Mouse (Mus musculus): Measurements from ENCODE around the gene Peg10. TPM values are rescaled to one million over a fixed set of nuclear protein-coding genes. Genes with fewer than 3 reads are reported as not detected.

Gene Peg10
- 100 to 1,000 TPM; 326 to 473 TPM for total RNA-seq (2021)
- long read RNA-seq, experiment 1, full-length matches to known transcripts, result 1 of 11 reads
- long read RNA-seq, experiment 1, partial matches to known transcripts, result 0 of 11 reads
- long read RNA-seq, experiment 1, other reads (novel, unspliced or antisense), result 10 of 11 reads
- long read RNA-seq, experiment 2, partial matches to known transcripts, result 0 of 5 reads
- long read RNA-seq, experiment 2, other reads (novel, unspliced or antisense), result 5 of 5 reads

DNA sequence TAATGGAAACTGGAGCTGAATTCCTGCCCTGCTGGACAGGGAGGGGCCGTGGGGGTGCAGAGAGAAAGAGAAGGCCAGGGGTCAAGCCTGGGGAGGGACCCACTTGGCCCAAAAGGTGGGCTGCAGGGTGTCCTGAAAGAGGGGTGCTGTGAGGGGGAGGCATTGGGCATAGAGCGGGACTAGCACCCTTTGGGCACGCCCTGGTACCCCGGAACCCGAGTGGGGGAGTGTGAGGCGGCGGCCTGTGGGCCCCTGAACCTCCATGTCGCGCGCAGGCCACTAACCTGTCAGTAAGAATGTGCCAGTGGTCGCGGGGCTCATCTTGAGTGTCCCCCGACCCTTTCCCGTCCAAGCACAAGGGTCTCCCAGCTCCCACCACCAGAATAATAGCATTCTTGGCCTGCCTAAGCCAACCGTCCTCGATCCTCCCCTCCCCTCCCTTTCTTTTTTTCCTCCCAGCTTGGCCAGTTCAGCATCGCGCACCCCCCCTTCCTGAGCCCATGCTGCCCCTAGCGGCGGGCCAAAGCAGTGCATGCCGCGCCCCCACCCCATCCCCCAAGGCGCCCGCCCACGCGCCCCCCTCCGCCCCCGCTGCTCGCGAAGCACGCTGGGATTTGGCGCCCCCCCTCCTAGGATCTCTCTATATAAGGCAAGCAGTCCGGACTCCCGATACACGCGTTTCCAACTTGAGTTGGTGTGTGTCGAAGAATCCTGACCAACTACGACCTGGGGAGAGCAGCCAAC lies at the start of gene Peg10, which contains the start of gene Sgce:
Peg10 (plus strand) TSS at position 611 of the 744 bp plus-strand sequence.
Sgce (minus strand) TSS at position 512 of the 744 bp plus-strand sequence.
- peak; percentile 84 to 88 for DNase-seq

GRCm38 (mm10) chr6:4701641-4702040 lies 45.5 kb upstream of the Peg10 start:
- no peak for DNase-seq

- no peak for DNase-seq
Observed at GRCm38 (mm10) chr6:4703908-4704307, 43.2 kb upstream of the Peg10 start.

DNA sequence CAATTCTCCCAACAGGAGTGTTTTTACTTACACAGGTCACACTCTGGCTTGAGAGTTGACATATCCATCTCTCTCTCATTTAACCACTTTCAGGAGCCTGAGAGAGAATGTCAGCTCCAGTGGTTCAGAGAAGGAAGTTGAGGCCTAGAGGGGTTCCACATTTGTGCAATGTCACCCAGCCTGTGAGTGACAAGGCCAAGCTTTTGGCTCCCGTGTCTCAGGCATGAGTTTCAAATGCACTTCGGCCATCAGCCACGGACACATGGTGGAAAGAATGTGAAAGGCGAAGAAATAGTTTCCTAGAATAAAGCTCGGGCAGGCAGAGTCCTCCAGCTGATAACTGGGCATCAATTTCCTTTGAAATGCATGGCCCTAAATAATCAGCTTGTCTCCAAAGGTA lies 40.7 kb upstream of the Peg10 start:
- no peak for DNase-seq

DNA sequence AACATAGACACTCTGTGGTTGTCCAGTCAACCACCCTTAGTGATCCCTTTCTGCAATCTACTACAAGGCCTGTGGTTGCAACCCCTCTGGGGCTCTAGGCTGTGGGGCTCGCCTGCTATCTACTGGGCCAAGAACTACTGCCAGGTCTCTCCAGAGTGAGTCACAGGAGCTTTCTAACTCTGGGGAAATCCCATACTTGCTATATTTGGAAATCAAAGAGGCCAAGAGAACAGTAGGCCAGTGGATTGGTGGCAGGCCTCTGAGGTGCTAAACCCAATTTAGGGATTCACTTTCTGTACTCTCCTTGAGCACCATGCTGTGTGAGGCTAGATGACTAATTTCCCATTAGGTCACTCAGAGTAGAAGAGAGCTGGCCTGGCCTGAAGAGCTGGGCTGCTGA lies 38.1 kb upstream of the Peg10 start:
- peak; percentile 65 to 68 for DNase-seq

- DNase-seq, result no peak
Observed at GRCm38 (mm10) chr6:4716171-4716570, 30.9 kb upstream of the Peg10 start.

DNA sequence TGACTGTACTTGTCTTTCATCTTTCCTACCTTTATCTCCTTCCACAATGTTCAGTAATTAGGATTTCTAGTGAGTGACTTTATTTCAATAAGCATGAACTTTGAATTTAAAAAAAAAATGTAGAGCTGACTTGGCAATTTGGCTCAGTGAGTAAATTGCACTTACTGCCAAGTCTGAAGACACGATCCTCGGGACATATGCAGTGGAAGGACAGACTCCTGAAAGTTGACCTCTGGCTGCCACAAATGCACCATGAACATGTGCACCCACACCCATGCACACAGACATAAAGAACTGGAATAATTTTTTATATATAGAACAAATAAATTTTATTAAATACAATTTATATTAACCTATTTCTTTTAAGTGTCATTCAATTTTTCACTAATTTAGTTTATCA lies 29.8 kb upstream of the Peg10 start:
- DNase-seq, result no peak

GRCm38 (mm10) chr6:4722142-4722541 lies 25.0 kb upstream of the Peg10 start:
- DNase-seq, result no peak

DNA sequence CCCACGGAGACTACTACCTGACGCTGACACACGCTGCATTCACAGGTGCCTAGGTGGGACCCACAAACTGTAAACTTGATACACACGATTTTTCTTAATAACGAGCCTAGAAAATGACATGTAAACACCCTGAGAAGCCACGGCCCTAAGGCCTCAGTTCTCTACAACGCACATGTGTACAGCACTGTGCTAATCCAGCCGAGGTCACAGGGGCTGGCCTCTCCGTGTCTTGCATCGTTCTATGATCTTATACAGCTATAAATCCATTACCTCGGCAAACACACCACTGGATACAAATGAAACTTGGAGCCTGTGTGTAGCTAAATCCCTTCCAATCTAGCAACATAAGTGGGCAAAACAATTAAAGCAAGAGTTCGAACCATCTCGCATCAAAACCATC lies 24.4 kb upstream of the Peg10 start:
- no peak for DNase-seq

DNA sequence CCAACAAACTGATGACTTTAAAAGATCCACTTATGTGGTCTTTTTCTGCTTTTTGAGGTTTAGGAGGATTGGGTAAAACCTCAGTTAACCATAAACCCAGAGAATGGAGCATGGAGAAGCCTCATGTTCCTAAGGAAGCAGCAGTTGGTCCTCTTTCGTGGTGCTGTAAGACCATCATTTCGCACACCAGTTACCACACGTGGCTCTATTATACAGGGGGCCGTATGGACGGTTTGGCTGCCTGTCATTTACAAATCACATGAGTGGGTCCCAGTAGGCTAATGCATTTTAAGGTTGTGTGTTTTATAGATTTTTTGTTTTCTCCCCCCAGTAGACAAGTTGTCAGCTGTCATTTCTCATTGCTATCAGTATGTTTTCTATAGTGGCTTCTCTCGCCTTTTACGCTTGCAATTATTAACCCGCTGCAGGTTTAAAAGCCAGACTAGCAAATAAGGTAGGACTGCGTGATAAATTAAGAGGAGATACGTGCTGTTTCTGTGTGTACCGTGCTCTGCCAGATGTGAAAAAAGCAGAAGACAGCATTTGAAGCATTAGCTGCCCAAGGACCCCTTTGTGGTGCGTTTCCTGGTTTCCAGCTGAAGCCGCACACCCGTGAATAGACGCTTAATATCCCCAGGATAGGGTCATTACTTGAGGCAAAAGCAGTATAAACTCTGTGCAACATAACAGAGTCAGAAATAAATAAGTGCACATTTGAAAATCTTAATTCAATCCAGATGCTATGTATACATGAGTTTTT lies 22.9 kb upstream of the Peg10 start:
- no peak for DNase-seq

DNA sequence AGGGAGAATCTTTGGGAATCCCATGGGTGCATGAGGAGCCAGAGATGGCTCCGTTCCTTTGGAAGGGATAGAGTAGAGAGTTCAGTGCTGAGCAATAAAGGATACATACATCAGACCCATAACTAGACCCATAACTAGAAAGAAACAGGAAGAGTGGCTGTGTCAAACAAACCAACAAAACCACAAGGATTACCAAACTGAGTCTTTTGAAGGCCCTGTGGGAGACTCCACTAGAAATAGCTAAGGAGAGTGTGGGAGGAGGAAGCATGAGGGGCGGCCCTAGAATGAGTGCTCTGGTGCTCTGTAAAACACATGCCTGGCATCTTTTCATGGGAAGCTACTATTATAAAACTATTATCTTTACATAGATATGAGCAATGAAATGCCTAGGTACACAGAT lies 18.8 kb upstream of the Peg10 start:
- no peak for DNase-seq

DNA sequence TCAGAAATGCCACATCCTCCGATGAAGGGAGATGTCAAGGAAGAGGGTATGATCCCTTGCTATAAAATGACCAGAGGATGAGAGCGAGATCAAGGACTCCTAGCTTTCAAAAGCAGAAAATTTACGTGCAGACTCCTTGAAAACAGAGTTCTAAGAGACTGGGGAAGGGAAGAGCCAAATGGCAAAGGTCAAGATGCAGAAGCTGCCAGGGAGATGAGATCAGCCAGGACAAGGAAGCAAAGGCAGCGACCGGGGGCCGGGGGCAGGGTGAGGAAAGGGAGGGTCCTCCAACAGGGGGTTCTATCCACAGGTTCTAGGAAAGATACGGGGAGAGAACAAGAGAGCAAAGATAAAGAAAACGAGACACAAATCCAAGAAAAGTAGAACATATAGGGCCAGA lies 15.4 kb upstream of the Peg10 start:
- DNase-seq, result no peak

DNA sequence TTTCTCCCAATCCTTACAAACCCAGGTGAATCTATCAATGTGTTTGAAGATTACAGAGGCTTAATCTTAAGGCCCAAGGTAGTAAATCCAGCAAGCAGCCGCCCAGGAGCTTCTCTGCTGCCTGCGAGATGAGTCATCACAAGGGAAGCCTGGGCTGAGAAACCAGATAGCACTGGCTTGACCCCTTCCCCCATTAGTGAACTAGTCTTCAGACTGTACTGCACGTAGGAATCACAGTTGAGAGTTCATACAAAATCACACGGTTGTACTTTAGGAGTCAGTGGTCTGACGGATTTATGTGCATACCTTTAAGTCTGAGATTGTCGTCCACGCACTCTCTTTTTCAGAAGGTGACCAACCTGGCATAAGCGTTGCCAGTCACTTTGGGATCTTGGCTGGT lies 13.9 kb upstream of the Peg10 start:
- DNase-seq, result peak; percentile 32 to 33

DNA sequence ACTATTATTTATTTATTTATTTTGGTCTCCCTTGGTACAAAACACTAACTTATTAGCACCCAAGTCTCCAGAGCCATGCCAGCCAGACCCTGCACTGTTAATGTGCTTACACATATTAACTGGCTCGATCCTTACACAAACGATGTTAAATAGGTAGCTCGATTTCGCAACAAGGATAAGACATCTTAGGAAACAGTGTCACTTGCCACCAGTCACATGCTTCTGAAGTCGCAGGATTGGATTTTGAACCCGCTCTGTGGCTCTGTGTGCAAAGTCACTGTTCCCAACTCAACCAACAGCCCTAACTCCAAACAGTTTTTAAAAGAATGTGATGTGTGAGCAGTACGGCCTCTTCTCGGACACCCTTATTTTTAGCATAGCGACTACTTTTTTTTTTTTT lies 10.7 kb upstream of the Peg10 start:
- DNase-seq, result no peak

DNA sequence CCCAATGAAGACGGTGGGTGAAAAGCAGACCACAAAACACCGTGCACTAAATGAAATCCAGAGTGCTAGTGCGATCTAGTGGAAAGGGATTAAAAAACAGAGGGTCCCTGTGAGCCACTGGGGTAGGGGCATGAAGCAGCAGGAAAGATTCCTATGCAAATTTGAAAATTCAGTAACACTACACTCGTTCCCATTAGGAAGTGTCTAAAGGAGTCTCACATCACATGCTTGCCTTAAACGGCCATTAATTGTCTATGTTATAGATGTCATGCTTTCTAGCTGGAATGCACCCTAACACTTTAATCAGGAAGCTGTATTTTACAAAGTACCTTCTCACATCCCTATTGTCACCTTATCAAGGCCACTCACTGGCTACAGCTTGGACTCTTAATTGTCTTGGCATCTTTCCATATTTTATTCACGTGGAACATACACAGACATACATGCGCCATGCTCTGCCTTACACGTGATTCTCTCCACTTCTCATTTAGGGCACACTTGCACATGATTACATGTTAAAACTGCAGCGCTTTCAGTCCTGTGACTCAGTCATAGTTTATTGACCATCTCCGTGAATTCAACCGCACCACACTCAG lies 9.0 kb upstream of the Peg10 start:
- DNase-seq, result no peak

DNA sequence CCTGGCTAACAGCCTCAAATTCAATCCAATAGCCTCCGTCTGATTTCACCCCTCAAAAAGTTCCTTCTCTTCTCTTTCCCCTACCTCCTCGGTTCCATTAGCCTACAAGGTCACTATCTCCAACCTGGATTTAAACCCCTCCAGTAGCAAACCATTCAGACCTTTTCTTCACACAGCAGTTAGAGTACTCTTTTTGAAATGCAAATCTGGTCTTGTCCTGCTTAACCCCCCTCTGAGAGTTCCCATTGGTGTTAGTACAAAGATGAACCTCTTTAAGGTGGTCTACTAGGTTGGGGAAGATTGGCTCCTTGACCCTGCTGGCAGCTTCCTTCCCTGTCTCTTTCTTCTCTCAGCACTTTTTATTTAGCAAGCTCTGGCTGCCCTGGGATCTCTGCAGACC lies 8.4 kb upstream of the Peg10 start:
- DNase-seq, result no peak

DNA sequence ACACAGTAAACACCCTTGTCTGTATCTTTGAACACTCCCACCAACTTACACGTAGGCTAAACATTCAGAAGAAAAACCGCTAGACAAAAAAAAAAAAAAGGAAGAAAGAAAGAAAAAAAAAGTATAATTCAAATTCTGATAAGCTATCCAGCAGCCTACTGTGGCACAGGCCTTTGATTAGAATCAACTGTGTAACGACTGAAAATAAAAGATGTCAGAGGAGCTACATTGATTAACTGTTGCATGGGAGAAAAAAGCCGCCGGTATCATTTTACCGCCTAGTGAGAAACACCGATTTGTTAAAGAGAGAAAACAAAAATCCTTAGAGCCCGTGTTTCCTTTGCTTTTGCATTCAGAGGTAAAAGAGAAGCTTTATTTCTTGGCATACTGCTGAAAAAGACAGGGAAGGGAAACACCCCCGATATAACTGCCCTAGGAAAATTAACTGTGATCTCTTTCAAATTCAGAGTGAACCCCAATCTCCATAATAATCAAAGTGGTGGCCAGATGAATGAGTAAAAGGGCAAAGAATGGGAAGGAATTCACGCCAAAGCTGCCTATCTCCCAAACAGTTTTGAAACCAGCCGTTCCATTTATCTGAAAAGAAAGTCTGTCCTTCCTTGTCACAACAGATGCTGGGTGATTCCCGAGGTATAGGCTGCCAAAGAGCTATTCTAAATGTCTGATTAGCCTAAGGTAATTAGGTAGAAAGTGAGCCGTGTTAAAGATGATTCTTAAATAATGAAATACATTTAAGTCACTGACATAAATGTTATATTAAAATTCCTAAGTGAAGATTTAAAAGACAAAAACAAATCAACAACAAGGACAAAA lies 7.4 kb upstream of the Peg10 start:
- no peak for DNase-seq

GRCm38 (mm10) chr6:4740511-4740910 lies 6.6 kb upstream of the Peg10 start:
- DNase-seq, result peak; percentile 50 to 51

- DNase-seq, result peak; percentile 75 to 79
Observed at GRCm38 (mm10) chr6:4746036-4746695, 940 bp upstream of the Peg10 start.

- peak; percentile 27 to 45 for DNase-seq
Observed at GRCm38 (mm10) chr6:4747677-4748505, 785 bp downstream of the Peg10 start.

Measured in adrenal gland, postnatal 36 days (tissue).